Mouse (Mus musculus): ENCODE data around the gene Ceacam5. TPM values are rescaled to one million over a fixed set of nuclear protein-coding genes. Genes with fewer than 3 reads are reported as not detected.

Ceacam5 gene
- not detected in 2 replicates for polyA plus RNA-seq (2015; fragmentation: Nextera tagmentation; extraction: Ambion mirVana)

DNA sequence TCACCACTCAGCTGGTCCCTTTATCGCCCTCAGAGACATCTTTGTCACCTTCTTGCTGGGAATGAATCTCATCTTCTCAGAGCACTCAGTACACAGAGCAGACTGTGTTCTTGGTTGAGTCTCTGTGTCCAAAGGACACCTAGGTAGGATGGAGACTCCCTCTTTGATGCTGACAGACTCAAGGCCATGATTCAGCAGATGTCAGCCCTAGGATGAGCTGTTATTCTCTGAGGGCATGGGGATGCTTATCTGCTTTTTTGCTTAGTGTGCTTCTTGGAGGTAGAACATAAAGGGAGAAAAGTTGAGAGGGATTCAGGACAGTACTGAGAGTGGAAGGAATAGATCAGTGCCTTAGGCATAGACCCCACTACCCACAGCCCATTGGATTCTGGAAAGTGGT is at the start of gene Ceacam5:
Gene Ceacam5, plus strand, starts transcription at position 301 of the 400 bp plus-strand sequence.
- TF ChIP-seq EP300 (IDR thresholded peaks at IDR 0.05) = no peak
- TF ChIP-seq CTCF (IDR thresholded peaks at IDR 0.05) = no peak
- Histone ChIP-seq H3K9ac (replicated peaks; ENCODE audit: low read depth) (no peak within 1 kb of the TSS), H3K4me1 (ENCODE audit: insufficient read depth, low read depth, low read length) (no peaks in the 10 kb centered on the region), H3K27me3 (replicated peaks; ENCODE audit: insufficient read depth, low read length) (no peaks in the 10 kb centered on the region), H3K4me2 (replicated peaks; ENCODE audit: low read depth, low read length) (no peak within 1 kb of the TSS), H3K4me3 (ENCODE audit: low read depth, low read length) (no peak within 1 kb of the TSS), H3K27ac (ENCODE audit: low read length) (no peak within 1 kb of the TSS), H3K9me3 (ENCODE audit: low read length) (peaks cover 2% of the 10 kb centered on the region; the same call in 1 of the 2 replicates), H3K36me3 (ENCODE audit: insufficient read depth, low read length) (no peaks in the 10 kb centered on the region)
- 48% methylated on average over 1 of the region's 1 CpGs for whole genome bisulfite sequencing
- no peak for ATAC-seq
- DNase-seq (ENCODE audit: low spot score) = no peak

Other genes with a start within 250 kb of the Ceacam5 start
- not detected in 2 replicates for gene Ceacam14, start 99.4 kb downstream of the Ceacam5 start, polyA plus RNA-seq (2015; fragmentation: Nextera tagmentation; extraction: Ambion mirVana)
- gene Gm5155, start 158.5 kb downstream of the Ceacam5 start, polyA plus RNA-seq (2015; fragmentation: Nextera tagmentation; extraction: Ambion mirVana) = not detected in 2 replicates